Mouse (Mus musculus): ENCODE measurements around the gene Ercc6l. TPM values are rescaled to one million over a fixed set of nuclear protein-coding genes. Genes with fewer than 3 reads are reported as not detected.
A peak's percentile ranks its signal among the peaks of the same experiment; 100 is the strongest.

Gene Ercc6l
- polyA plus RNA-seq, 1 experiment = 4.9 TPM

- whole genome bisulfite sequencing = 57% methylated on average over 3 of the region's 3 CpGs
- Histone ChIP-seq H3K27ac (ENCODE audit: control insufficient read depth, insufficient read depth, low read depth, low read length, poor library complexity) (no peak overlapping the region), H3K4me1 (ENCODE audit: control insufficient read depth, insufficient read depth, low read length) (no peaks in the 10 kb centered on the region), H3K4me3 (replicated peaks; ENCODE audit: control insufficient read depth, low read depth, low read length) (no peak overlapping the region)
- TF ChIP-seq POLR2A (IDR thresholded peaks at IDR 0.05; ENCODE audit: borderline replicate concordance, control insufficient read depth, low read depth, low read length) (no peak), CTCF (IDR thresholded peaks at IDR 0.05; ENCODE audit: control insufficient read depth, insufficient read depth, low read length) (no peak)
These were observed 14.0 kb upstream of the Ercc6l start for GRCm38 (mm10) chrX:102170900-102171299.

DNA sequence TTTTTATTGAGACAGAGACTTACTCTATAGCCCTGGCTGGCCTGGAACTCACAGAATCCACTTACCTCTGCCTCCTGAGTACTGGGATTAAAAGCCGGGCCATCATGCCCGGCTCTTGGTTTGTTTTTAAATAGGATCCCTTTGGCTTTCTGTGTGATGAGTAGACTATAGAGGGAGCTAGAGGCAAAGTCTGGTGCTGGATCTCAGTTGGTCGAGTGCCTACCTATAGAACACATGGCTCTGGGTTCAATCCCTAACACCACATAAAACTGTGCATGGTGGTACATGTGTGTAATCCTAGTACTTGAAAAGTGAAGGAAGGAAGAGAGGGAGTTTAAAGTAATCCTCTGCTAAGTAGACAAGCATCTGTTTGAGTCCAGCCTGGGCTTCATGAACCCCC lies 13.2 kb upstream of the Ercc6l start:
- TF ChIP-seq POLR2A (IDR thresholded peaks at IDR 0.05; ENCODE audit: borderline replicate concordance, control insufficient read depth, low read depth, low read length) (no peak), CTCF (IDR thresholded peaks at IDR 0.05; ENCODE audit: control insufficient read depth, insufficient read depth, low read length) (no peak)
- no peaks in the 10 kb centered on the region for H3K4me1 ChIP-seq (ENCODE audit: control insufficient read depth, insufficient read depth, low read length)
- H3K27ac ChIP-seq (ENCODE audit: control insufficient read depth, insufficient read depth, low read depth, low read length, poor library complexity) = no peak overlapping the region
- H3K4me3 ChIP-seq (replicated peaks; ENCODE audit: control insufficient read depth, low read depth, low read length) = no peak overlapping the region
- WGBS = 52% methylated on average over 3 of the region's 3 CpGs

- Histone ChIP-seq H3K4me3 (replicated peaks; ENCODE audit: control insufficient read depth, low read depth, low read length) (no peak overlapping the region), H3K4me1 (ENCODE audit: control insufficient read depth, insufficient read depth, low read length) (no peaks in the 10 kb centered on the region), H3K27ac (ENCODE audit: control insufficient read depth, insufficient read depth, low read depth, low read length, poor library complexity) (no peak overlapping the region)
- WGBS = 81% methylated on average over 1 of the region's 1 CpGs
- TF ChIP-seq CTCF (IDR thresholded peaks at IDR 0.05; ENCODE audit: control insufficient read depth, insufficient read depth, low read length) = no peak
- TF ChIP-seq POLR2A (IDR thresholded peaks at IDR 0.05; ENCODE audit: borderline replicate concordance, control insufficient read depth, low read depth, low read length) = no peak
These were observed 12.8 kb upstream of the Ercc6l start for GRCm38 (mm10) chrX:102169724-102170123.

- TF ChIP-seq CTCF (IDR thresholded peaks at IDR 0.05; ENCODE audit: control insufficient read depth, insufficient read depth, low read length) = no peak
- no peak for TF ChIP-seq POLR2A (IDR thresholded peaks at IDR 0.05; ENCODE audit: borderline replicate concordance, control insufficient read depth, low read depth, low read length)
- H3K4me1 ChIP-seq (ENCODE audit: control insufficient read depth, insufficient read depth, low read length) = no peaks in the 10 kb centered on the region
- no peak overlapping the region for H3K4me3 ChIP-seq (replicated peaks; ENCODE audit: control insufficient read depth, low read depth, low read length)
- H3K27ac ChIP-seq (ENCODE audit: control insufficient read depth, insufficient read depth, low read depth, low read length, poor library complexity) = no peak overlapping the region
- 67% methylated on average over 6 of the region's 6 CpGs for WGBS
These were observed 10.1 kb upstream of the Ercc6l start for GRCm38 (mm10) chrX:102166986-102167385.

DNA sequence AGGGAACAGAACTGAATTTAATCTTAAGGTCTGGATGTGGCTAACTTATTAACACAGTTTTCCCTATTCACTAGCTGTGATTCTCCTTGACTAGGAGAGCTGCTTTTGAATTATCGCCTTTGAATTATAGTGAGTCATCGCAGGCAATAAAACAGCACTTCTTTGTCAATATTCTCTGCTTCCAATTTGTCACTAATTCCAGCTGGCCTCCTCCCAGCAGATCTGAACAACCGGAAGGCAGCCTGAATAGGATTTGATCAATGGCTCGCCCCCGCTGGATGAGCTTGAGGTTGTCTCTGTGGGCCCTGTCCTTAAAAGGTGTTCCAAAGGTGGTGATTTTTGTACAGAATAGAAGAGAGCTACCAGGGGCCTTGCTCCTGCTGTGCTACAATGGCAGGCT lies 9.6 kb upstream of the Ercc6l start:
- no peak overlapping the region for H3K4me3 ChIP-seq (replicated peaks; ENCODE audit: control insufficient read depth, low read depth, low read length)
- WGBS = 86% methylated on average over 5 of the region's 5 CpGs
- no peak for TF ChIP-seq POLR2A (IDR thresholded peaks at IDR 0.05; ENCODE audit: borderline replicate concordance, control insufficient read depth, low read depth, low read length)
- H3K27ac ChIP-seq (ENCODE audit: control insufficient read depth, insufficient read depth, low read depth, low read length, poor library complexity) = no peak overlapping the region
- H3K4me1 ChIP-seq (ENCODE audit: control insufficient read depth, insufficient read depth, low read length) = no peaks in the 10 kb centered on the region

- Histone ChIP-seq H3K27ac (ENCODE audit: control insufficient read depth, insufficient read depth, low read depth, low read length, poor library complexity) (no peak overlapping the region), H3K4me1 (ENCODE audit: control insufficient read depth, insufficient read depth, low read length) (no peaks in the 10 kb centered on the region), H3K4me3 (replicated peaks; ENCODE audit: control insufficient read depth, low read depth, low read length) (no peak overlapping the region)
- TF ChIP-seq CTCF (IDR thresholded peaks at IDR 0.05; ENCODE audit: control insufficient read depth, insufficient read depth, low read length) = no peak
- TF ChIP-seq POLR2A (IDR thresholded peaks at IDR 0.05; ENCODE audit: borderline replicate concordance, control insufficient read depth, low read depth, low read length) = no peak
- 77% methylated on average over 4 of the region's 4 CpGs for WGBS
These were observed 6.6 kb upstream of the Ercc6l start for GRCm38 (mm10) chrX:102163529-102163928.

DNA sequence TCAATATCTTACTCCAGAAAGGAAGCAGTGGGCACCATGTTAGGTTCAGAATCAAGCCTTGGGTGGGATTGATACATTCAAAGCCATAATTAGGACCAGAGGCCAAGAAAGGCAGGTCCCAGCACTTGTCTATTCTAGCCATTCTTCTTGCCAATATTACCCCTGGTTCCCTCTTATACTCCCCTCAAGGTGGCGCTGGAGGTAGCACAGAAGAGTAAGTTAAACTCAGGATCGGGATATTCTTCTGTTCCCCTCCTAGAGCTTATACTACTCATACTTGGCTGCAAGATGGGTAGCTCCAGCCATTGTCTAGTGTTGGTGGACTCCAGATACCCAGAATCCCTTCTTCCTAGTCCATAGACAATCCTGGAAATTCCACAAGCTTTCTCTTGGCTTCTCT lies 6.2 kb upstream of the Ercc6l start:
- H3K4me3 ChIP-seq (replicated peaks; ENCODE audit: control insufficient read depth, low read depth, low read length) = no peak overlapping the region
- WGBS = 27% methylated on average over 2 of the region's 2 CpGs
- no peaks in the 10 kb centered on the region for H3K4me1 ChIP-seq (ENCODE audit: control insufficient read depth, insufficient read depth, low read length)
- H3K27ac ChIP-seq (ENCODE audit: control insufficient read depth, insufficient read depth, low read depth, low read length, poor library complexity) = no peak overlapping the region
- TF ChIP-seq CTCF (IDR thresholded peaks at IDR 0.05; ENCODE audit: control insufficient read depth, insufficient read depth, low read length) = no peak
- no peak for TF ChIP-seq POLR2A (IDR thresholded peaks at IDR 0.05; ENCODE audit: borderline replicate concordance, control insufficient read depth, low read depth, low read length)

DNA sequence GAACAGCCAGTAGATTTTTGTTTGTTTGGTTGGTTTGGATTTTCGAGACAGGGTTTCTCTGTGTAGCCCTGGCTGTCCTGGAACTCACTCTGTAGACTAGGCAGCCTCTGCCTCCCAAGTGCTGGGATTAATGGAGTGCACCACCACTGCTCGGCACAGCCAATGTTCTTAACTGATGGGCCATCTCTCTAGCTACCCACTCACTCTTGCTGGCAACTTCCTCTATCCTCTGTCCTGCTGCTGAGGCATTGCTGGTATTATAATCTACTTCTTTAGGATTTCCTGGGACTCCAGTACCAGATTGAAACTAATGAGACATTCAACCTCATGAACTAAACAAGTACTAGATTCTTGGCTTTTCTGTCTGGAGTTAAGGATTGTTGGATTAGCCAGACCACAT lies 3.6 kb upstream of the Ercc6l start:
- H3K4me3 ChIP-seq (replicated peaks; ENCODE audit: control insufficient read depth, low read depth, low read length) = no peak overlapping the region
- H3K27ac ChIP-seq (ENCODE audit: control insufficient read depth, insufficient read depth, low read depth, low read length, poor library complexity) = no peak overlapping the region
- no peaks in the 10 kb centered on the region; the same call in 1 of the 2 replicates for H3K4me1 ChIP-seq (ENCODE audit: control insufficient read depth, insufficient read depth, low read length)
- TF ChIP-seq POLR2A (IDR thresholded peaks at IDR 0.05; ENCODE audit: borderline replicate concordance, control insufficient read depth, low read depth, low read length) (no peak), CTCF (IDR thresholded peaks at IDR 0.05; ENCODE audit: control insufficient read depth, insufficient read depth, low read length) (no peak)
- 70% methylated on average over 2 of the region's 2 CpGs for whole genome bisulfite sequencing

- no peak overlapping the region for H3K4me3 ChIP-seq (replicated peaks; ENCODE audit: control insufficient read depth, low read depth, low read length)
- WGBS = 84% methylated on average over 2 of the region's 2 CpGs
- peak; percentile 37; the same call in 1 of the 2 replicates for TF ChIP-seq CTCF (IDR thresholded peaks at IDR 0.05; ENCODE audit: control insufficient read depth, insufficient read depth, low read length)
- TF ChIP-seq POLR2A (IDR thresholded peaks at IDR 0.05; ENCODE audit: borderline replicate concordance, control insufficient read depth, low read depth, low read length) = no peak
- H3K4me1 ChIP-seq (ENCODE audit: control insufficient read depth, insufficient read depth, low read length) = no peaks in the 10 kb centered on the region; the same call in 1 of the 2 replicates
- no peak overlapping the region for H3K27ac ChIP-seq (ENCODE audit: control insufficient read depth, insufficient read depth, low read depth, low read length, poor library complexity)
These were observed 2.9 kb upstream of the Ercc6l start for GRCm38 (mm10) chrX:102159778-102160177.

Measured in bone marrow, adult 2 months (tissue).